Mouse (Mus musculus) ZHBTc4 (cell line): ENCODE results near the gene Gm20696.

Source experiments
- DNase-seq: peaks from one replicate; pipeline ENCODE4 v3.0.0-alpha.2; 2011; ENCODE audit warnings: low read depth, low spot score

The Gm20696 gene

DNA sequence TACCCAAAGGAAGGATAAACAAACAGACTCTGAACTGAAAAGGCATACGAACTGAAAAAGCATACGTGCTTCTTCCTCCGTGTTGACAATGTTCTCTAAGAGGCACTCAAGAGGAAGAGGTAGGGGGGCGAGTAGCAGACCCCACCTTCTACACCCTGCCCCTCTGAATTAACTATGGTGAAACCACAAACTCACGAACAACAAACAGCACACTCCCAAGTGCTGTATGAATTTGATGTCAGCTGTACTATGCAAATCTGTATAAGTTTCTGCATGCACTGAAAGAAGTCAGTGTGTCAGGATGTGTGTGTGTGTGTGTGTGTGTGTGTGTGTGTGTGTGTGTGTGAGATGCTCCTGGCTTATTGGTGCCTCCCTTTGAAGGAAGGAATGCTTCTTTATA is 271.8 kb downstream of the Gm20696 start:
- no peak for DNase-seq

DNA sequence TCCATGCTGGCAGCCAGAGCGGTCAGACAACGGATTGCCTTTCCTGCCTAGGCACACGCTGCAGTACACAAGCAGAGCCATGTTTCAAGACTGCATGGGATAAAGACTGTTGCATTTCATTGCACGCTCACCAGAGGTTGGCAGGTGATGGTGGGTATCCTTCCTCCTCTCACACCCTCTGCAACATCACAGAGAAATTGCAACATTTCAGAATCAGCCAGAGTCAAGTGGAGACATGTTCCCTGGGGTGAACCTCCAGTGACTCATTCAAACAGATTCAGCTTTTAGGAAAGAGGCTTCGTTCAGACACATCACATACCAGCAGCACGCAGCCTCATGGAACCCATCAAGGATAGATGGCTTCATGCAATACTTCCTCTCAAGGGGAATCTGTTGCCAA is 274.1 kb downstream of the Gm20696 start:
- no peak for DNase-seq

DNA sequence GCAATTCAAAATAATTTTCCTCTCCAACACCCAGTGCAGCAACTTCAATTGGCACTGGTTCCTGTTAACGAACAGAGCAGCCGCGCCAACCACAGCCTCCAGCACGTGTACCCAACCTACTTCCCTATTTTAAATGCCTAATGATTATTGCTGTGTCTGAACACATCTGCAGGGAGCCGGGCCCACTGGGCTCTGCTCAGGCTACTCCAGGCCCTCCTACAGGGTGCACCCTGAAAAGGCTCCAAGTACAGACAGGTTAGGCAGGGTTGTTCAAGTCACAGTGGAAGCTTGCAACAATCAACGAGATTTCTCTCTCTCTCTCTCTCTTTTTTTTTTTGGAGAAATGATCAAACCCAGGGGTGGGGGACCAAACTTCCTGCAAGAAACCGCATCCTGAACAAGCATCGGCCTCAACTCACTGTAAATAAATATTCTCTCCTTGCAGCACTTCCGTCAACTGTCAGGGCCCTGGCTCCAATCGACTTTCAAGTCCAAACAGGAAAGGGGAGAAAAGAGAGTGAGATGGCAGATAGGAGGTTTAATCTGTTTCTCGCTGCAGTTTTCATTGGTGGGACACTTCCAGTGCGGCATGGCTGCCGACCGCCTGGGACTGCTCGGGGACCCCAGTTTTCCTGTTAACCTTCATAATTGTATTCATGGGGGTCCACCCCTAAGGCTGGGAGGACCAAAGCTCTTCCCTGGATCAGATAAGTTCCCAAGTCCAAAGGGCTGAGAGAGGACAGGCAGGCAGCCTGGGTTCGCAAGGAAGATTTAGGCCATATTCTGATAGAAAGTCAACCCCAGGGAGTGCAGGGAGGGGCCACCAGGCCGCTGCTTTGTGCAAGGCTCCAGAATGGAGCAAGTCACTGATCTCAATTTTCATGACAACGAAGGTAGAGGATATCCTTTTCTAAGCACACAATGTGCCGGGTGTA is 277.6 kb downstream of the Gm20696 start:
- peak; percentile 49 for DNase-seq

DNA sequence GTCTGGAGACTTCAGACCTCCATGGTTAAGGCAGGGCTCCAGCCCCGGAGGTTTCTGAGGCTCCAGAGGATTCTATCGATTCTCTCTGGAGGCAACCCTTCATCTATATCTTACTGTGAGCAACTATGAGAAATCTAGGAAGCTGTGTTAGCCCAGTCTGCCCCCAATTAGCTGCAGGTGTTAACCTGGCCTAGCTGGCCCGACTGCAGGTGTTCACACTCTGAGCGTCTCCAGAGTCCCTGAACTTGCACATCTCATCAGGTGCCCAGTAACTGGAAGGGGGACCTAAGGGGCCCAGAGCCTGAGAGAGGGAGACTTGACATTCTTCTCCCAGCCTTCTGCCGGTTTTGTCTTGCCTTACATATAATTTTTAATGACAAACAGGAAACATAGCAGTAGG is 278.6 kb downstream of the Gm20696 start:
- no peak for DNase-seq

DNA sequence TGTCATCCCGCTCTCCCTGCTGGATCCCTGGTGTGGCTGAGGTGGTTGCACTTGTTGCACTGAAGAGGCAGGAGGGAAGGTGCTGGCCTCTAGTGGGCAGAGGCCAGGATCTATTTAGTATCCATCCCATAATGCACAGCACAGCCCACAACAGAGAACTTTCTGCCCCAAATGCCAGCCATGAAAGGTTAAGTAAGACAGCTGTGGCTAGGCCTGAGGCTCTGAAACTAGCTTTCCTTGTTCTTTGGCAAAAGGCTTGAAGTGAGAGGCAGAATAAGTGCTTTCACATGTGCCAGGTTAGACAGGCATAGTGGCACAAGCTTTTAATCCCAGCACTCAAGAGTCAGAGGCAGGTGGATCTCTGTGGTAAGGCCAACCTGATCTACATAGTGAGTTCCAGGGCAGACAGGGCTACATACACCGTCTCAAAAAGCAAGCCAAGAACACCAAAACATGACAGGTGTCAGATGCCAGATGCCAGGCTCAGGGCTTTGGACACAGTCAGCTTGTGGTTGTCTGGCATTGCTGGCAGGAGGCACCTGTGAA is 281.5 kb downstream of the Gm20696 start:
- DNase-seq = peak; percentile 37

DNA sequence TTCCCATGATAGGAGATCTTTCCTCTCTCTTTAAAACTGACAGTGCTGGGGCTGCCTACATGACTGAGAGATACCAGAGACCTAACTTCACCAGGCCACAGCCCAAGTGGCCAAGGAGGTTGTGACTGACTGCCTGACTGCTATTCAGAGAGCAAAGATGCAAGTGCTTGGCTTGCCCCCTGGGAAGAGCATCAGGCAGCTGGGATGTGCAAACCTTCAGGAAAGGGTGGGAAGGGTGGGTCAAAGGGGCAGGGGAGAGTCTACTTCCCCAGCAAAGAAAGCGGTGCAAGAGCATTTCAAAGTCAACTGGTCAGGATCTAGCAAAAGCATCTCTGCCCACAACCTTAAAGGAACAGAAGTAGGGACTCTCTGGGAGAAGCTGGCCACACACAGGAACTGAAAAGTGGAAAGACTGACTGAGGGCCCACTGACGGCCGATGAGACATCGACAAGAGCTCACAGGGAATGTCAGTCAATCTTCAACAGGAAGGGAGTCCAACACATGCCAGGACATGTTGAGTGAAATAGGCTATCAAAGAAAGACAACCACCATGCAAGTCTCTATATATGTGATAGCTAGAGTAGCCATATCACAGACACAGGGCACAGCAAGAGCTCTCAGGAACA is 282.6 kb downstream of the Gm20696 start:
- DNase-seq = peak; percentile 50

DNA sequence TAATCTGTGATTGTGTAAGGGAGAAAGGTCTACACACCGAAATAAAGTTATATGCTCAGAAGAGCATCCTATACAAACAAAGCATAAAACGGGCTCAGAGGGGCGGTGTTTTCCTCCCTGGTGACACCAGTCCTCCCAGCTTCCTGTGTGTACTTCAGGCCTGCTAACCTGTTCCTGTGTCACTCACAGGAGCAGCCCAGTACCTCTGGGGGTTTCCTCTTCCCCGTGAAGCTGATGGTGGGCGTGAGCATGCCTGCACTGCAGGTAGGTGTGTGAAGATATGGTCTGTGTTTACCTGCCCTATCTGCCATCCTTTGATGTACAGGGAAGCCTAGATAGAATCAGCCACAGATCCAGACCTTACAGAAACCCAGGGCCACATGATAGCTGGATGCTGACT is 286.5 kb downstream of the Gm20696 start:
- DNase-seq = no peak

DNA sequence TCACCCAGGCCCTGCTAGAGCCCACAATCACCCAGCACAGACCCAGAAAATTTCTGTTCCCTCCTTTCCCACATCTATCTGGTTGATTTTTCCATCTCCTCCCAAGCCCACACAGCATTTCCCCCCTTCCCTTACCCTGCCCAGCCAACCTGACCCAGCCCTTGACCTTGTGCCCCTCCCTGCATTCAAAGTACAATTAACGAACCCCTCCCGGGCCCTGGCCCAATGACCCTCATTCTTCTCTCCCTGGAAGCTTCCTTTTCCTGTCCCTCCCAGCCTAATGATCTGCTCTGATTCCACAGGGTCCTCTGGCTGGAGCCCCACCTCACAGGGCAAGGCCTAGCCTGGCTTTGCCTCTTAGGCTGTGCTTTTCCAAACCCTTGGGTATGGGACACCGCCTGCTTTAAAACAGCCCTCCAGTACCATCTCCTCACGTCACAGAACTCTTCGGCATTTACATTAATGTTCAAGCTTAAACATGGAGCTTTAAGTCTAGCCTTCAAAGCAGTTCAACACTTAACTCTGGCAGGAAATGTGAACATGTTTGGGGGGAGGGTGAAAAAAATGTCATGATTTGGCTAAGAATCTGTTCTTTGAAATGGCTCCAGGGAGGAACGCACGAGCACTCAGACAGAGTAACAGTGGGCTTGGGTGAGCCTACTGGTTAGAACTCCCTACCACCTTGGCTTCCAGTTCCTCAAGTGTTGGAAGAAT is 287.4 kb downstream of the Gm20696 start:
- peak; percentile 90 for DNase-seq

DNA sequence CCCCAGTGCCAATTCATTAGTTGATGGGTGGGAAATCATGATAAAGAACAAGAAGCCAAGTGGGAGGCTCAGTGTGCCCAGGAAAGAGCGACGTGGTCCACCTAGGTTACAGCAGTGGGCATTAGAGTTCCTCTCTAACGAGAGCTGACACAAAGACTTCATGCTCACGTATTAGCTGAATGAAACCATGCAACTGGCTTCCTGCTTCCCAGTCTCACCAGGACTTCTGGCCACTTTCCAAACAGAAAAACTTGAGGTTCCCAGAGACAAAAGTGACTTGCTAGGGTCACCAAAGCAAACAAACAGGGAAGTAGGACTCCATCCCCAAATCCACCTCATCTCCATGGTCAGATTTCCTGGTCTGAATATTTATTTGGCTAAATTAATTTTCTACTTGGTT is 288.9 kb downstream of the Gm20696 start:
- DNase-seq = no peak

DNA sequence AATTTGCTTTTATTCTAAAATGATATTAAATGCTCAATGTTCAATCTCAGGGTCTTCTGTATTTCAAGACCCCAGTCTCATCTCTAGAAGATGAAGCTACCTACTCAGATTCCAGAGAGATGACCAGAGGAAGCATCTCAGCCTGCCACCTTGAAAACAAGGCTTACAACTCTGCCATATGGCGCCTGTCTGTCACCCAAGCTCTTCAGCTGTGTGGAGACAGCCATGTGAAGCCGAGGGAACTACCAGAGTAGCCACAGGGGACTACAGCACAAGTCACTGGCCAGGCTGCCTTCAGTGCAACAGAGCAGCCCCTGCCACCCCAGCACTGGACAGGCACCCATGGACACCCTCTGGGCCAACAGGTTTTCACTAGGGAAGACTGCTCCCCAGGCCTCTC is 289.5 kb downstream of the Gm20696 start:
- DNase-seq = no peak

DNA sequence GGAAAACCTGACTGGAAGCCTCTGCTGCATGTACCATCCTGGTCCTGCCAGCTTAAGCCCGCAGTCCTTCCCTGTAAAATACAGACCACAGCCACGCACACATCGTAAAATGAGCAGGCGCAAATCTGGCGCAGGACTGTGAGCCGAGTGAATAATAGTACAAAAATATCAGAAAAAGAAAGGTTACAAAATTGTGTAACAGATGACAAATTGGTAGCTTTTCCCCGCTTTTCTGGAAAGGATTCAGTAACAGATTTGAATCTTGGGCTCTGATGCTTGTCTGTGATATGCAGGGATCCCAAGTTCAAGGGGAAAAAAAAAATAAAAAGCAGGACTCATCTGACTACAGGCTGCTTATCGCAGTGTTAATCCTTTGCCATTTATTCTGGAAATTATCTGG is 289.9 kb downstream of the Gm20696 start:
- no peak for DNase-seq

DNA sequence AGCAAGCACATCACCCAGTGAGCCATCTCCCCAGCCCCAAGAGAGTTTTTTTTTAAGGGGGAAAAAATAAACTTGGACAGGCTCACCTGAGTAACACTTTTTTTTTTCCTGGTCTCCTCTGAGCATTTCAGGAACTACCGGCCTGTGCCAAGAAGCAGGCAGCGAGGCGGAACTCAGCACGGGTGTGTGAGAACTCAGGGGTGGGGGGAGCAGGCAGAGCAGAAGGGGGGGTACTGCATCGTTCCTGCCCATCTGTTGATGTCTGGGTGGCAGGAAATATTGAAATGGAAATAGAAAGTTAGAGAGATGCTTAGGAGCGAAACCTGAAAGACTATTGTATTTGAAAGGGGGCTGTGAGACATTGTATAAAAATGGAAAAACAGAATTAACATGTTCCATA is 290.7 kb downstream of the Gm20696 start:
- no peak for DNase-seq

DNA sequence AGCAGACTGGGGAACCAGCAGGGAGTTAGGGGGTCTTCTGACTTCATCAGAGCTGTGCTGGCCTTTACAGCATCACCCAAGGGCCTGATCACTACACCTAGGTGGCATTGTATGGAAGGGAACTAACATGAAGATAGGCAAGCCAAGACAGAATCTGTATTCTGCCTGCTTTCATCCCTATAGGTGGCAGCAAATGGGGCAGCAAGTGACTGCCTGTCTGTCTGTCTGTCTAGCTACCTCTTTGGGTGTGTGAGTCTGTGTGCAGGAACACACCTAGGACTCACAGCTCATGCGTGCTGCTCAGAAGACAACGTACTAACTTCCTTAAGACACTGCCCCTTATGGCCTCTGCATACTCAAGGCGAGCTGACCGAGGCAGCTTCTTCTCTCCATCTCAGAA is 291.2 kb downstream of the Gm20696 start:
- DNase-seq = no peak

DNA sequence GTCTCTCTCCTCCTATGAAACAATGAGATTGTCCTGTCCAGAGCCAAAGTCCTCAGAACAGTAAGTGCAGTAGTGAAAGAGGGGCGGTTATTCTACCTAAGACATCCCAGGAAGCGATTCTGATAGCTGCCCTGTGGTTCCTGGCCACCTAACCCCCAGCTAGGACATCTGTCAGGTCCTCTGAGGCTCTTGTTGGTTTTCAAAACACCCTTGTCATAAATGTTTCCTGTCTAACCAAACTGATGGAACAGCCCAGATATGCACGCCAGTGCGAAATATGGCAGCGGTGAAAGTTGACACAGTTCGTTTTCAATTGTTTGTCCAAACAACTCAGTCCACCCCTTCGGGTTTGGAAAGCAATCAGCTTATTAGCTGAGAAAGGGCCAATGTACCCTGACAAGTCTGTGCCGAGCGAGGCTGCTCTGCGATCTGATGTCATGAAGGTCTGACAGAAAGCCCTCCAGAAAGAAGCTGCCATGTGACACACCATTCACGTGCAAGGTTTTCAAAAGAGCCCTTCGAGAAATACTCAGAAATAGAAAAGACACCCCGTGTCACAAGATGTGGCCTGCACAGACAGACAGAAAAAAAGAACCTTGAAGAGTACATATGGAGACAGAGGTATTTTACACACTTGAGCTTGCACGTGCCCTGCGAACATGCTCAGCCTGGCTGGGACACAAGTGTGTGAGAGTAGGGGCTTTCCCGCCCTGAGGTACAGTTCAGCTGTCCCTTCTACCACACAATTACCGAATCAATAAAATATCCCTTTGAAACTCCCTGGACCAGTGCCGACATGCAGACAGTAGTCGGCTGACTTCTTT is 291.9 kb downstream of the Gm20696 start:
- DNase-seq = no peak

DNA sequence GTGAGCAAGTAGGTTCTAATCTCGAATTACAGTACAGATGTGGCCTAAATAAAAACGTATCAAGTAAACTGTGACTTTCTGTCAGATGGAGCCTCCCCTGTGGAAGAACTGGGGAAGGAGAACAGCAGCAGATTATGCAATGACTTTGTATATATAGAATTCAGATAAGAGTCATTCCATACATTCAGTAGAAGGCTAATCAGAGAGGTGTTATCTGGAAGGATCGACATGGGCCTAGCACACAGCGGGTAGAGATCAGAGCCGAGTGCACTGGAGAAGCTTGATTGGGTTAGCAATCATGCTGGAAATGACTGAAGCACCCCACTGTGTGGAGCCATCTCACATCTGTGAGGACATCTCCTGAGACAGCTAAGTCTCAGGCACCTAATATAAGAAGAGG is 294.2 kb downstream of the Gm20696 start:
- DNase-seq = no peak

DNA sequence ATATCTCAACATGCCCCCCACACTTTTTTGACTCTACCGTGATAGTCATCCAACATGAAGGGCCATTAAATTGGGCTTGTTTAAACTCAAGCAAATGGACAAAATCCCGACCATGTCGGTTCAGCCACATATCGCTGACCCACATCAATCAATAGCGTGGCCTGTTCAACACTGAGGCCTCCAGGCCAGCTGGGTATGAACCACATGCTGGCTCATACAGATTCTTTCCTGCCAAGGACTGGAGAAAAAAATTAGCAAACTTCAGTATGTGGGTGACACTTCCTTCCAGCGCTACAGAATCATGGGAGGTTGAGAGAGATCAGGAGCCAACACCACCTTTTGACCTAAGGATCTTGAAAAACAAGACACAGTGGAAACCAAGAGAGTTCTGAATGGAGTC is 294.6 kb downstream of the Gm20696 start:
- no peak for DNase-seq

DNA sequence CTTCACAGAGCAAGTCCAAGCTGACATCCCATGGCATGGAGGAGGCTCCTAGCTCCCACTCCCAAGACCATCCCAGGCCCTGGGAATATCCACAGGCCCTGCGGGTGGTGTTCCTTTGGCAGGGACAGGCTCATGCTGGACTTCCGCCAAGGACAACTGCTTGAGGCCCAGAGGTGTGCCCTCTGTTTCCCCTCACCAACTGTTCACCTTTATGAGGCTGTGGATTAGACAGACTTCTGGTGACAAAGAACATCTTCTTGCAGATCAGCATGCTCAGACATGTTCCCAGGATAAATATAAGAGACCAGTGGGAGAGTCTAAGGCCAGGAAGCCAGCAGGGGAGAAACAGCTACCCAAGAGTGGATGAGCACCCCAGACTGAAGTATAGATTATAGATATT is 296.7 kb downstream of the Gm20696 start:
- no peak for DNase-seq

DNA sequence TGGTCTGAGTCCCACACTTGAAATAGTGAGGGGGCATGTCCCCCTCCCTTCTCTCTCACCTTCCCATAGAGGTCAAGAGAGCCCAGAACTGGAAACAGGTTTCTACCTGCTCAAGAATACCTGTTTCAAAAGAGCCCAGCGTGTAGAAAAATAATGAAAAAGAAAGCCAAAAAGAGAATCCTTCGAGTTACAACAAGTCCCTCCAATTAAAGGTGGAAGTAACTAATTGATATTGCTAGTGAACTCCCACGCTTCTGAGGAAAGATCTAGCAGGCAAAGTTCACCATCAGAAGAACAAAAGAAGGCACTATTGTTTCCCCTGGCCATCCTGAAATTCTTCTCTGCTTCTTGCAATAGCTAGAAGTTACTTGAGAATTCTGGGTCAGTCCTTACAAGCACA is 297.4 kb downstream of the Gm20696 start:
- DNase-seq = no peak

DNA sequence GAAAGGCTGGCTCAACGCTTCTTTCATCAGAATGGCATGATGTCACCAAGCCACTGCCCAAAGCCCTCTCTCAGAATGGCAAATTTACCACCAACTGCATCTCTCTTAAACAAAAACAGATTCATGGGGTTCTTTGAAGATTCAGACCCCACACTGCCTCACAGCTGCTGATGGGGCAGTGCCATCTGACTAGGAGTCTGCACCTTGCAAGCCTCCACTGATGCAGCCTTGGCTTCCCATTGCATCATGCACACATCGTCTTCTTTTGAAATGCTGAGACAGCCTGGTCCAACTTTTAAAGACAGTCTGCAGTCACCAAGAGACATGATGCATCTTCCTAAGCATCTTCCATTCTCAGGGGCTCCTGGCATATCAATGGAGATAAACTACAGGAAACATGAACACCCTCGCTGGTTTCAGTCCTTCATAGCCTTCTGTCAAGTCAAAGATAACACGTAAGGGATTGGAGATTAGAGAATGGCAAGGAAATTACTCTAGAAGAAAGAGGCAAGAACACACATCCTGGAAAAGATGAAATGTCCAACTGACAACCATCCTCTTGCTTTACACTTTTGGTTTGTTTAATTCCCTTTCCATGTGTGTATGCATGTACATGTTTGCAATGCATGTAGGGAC is 298.4 kb downstream of the Gm20696 start:
- DNase-seq = no peak

DNA sequence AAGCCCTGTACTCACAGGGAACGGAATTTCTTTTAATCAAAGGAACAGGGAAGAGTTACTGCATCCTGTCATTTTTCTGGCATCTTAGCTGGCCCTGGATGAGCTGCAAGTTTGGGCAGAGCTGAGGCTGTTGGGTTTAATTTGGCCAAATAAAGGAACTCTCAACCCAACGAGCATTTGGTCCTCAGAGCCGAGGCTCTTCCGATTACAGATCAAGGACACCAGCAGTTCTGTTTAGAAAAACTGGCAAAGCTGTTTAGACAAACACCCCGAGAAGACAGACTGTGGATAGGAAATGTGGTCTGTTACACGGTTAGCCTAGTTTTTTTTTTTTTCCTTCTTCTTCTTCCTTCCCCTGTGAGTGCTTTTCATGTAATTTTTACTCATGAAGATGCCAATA is 302.1 kb downstream of the Gm20696 start:
- DNase-seq = no peak

DNA sequence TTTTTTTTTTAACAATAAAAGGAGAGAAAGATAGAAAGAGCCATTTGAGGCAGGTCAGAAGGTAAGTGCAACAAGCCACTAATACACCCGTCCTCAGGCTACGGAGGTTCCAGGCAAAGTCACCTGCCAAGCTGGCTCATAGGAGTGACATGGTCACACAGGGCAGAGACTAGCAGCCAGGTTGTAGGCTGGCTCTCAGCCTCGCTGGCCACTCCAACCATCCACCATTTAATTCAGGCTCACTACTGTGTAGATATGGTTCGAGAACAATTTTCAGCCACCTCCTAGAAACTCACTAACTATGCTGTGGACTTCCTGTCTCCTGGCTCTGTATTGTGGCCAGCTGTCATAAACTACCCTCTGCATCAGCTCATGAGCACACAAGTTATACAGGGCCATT is 306.0 kb downstream of the Gm20696 start:
- no peak for DNase-seq
